Comparison of ENCODE assay signal across 16 mouse cellular contexts in the genomic region with DNA sequence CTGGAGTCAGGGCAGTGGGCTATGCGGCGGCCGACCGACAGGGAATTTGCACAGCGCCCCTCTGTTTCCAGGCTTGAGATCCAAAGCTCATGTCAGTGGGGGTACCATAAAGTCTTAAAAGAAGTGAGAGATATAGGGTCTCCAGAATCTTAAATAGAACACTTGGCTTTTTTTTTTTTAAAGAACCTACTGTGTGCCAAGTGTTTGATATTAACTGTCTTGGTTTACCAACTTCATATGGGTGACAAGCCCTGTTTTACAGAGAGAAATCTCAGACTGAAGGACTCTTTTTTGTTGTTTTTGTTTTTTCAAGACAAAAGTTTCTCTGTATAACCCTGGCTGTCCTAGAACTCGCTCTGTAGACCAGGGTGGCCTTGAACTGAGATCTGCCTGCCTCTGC. TPM values are rescaled to one million over a fixed set of nuclear protein-coding genes. Genes with fewer than 3 reads are reported as not detected.
DNase-seq lines count a peak whose midpoint lies in the region; ATAC-seq and TF ChIP-seq lines count a peak whose summit lies in the region.
"Had no signal": no experiment of that assay in that cellular context is flagged by ENCODE, and none has a peak within 500 bp of the region (broad histone marks: within the 10 kb centered on the region; RNA-seq: fewer than 3 reads in every experiment).

No protein-coding gene starts in this region.

- 0 out of 2 replicates have a peak overlapping the region, but pooled peaks have one; percentile 56 for H3K4me2 ChIP-seq in heart, embryonic 13.5 days
- no peak overlapping the region for H3K4me2 ChIP-seq in stomach, embryonic 16.5 days (ENCODE audit: low read depth, low read length)
- no peak overlapping the region for H3K4me2 ChIP-seq in stomach, postnatal 0 days (replicated peaks; ENCODE audit: low read depth)
- peak overlapping the region; percentile 6; the same call in 1 of the 2 replicates for H3K4me2 ChIP-seq in liver, embryonic 11.5 days

- H3K36me3 ChIP-seq in heart, embryonic 13.5 days, result peaks cover 18% of the 10 kb centered on the region
- H3K36me3 ChIP-seq in stomach, embryonic 16.5 days (ENCODE audit: control insufficient read depth, insufficient read depth, low read length), result 0 out of 2 replicates have a peak, but pooled peaks cover 6% of the 10 kb centered on the region
- H3K36me3 ChIP-seq in stomach, postnatal 0 days (ENCODE audit: control insufficient read depth, insufficient read depth, low read length), result 0 out of 2 replicates have a peak, but pooled peaks cover 7% of the 10 kb centered on the region
- H3K36me3 ChIP-seq in liver, embryonic 11.5 days (ENCODE audit: control insufficient read depth, insufficient read depth, low read length), result no peaks in the 10 kb centered on the region

- 0 out of 2 replicates have a peak overlapping the region, but pooled peaks have one; percentile 21 for H3K4me3 ChIP-seq in heart, embryonic 13.5 days
- 0 out of 2 replicates have a peak overlapping the region, but pooled peaks have one; percentile 2 for H3K4me3 ChIP-seq in stomach, embryonic 16.5 days (replicated peaks; ENCODE audit: low read length)
- no peak overlapping the region for H3K4me3 ChIP-seq in stomach, postnatal 0 days (ENCODE audit: low read depth, low read length)
- no peak overlapping the region for H3K4me3 ChIP-seq in liver, embryonic 11.5 days (ENCODE audit: low read depth, low read length)

- no peak for ATAC-seq in heart, embryonic 13.5 days (ENCODE audit: extremely low read depth, insufficient number of reproducible peaks, low FRiP score, low TSS enrichment)
- ATAC-seq in stomach, embryonic 16.5 days (ENCODE audit: insufficient read depth, low FRiP score), result no peak
- ATAC-seq in stomach, postnatal 0 days (ENCODE audit: low FRiP score, low TSS enrichment), result no peak
- ATAC-seq in liver, embryonic 11.5 days (replicated peaks; ENCODE audit: low FRiP score), result no peak
- ATAC-seq: forebrain, embryonic 14.5 days had no signal

- TF ChIP-seq EP300 in stomach, postnatal 0 days (optimal IDR thresholded peaks at IDR 0.05), result no peak

- no peak for DNase-seq in heart, adult 9 months (ENCODE audit: low spot score in 2 of 2)
- no peak for DNase-seq in stomach, postnatal 0 days (ENCODE audit: low spot score)
- no peak for DNase-seq in liver, embryonic 11.5 days (ENCODE audit: low spot score)
- DNase-seq in left cerebral cortex, postnatal 14 days (ENCODE audit: low spot score in 2 of 2), result no peak
- DNase-seq in ovary, postnatal 10 days (ENCODE audit: low spot score), result no peak
- DNase-seq: adrenal gland, adult 8-10 months; cerebellum, postnatal 10 days; embryo, embryonic 11 days; kidney, adult 11 months; kidney, postnatal 25 days; midbrain, embryonic 14.5 days; right cerebral cortex, postnatal 25 days had no signal

- intact Hi-C loops in left cerebral cortex, postnatal 14 days (cut with DNase I), result loop anchor here (5.0 kb wide), 1 partner anchor 122 kb away; no protein-coding TSS in a partner anchor

- 0 out of 2 replicates have a peak overlapping the region, but pooled peaks have one; percentile 25 for H3K9ac ChIP-seq in heart, embryonic 13.5 days
- no peak overlapping the region for H3K9ac ChIP-seq in stomach, embryonic 16.5 days (ENCODE audit: low read length)
- H3K9ac ChIP-seq in stomach, postnatal 0 days (ENCODE audit: low read length), result no peak overlapping the region
- H3K9ac ChIP-seq in liver, embryonic 11.5 days (ENCODE audit: low read depth, low read length), result no peak overlapping the region

- peaks cover 5% of the 10 kb centered on the region for H3K4me1 ChIP-seq in heart, embryonic 13.5 days
- no peaks in the 10 kb centered on the region; the same call in 1 of the 2 replicates for H3K4me1 ChIP-seq in stomach, embryonic 16.5 days (ENCODE audit: control insufficient read depth, insufficient read depth, low read length)
- no peaks in the 10 kb centered on the region for H3K4me1 ChIP-seq in stomach, postnatal 0 days (replicated peaks; ENCODE audit: control insufficient read depth, insufficient read depth)
- H3K4me1 ChIP-seq in liver, embryonic 11.5 days (replicated peaks; ENCODE audit: control insufficient read depth, insufficient read depth, low read length), result peaks cover 11% of the 10 kb centered on the region

- TF ChIP-seq CTCF in stomach, postnatal 0 days (IDR thresholded peaks at IDR 0.05; ENCODE audit: low read depth), result no peak

- WGBS in heart, embryonic 13.5 days, result 92% methylated on average over 6 of the region's 6 CpGs
- WGBS in stomach, embryonic 16.5 days, result 81% methylated on average over 6 of the region's 6 CpGs
- 90% methylated on average over 6 of the region's 6 CpGs for WGBS in stomach, postnatal 0 days
- 89% methylated on average over 6 of the region's 6 CpGs for WGBS in liver, embryonic 11.5 days

- no peaks in the 10 kb centered on the region for H3K9me3 ChIP-seq in heart, embryonic 13.5 days
- H3K9me3 ChIP-seq in stomach, embryonic 16.5 days (replicated peaks; ENCODE audit: control insufficient read depth, low read length), result no peaks in the 10 kb centered on the region
- no peaks in the 10 kb centered on the region for H3K9me3 ChIP-seq in stomach, postnatal 0 days (ENCODE audit: control insufficient read depth, low read length)
- H3K9me3 ChIP-seq in liver, embryonic 11.5 days (ENCODE audit: control insufficient read depth, low read length), result no peaks in the 10 kb centered on the region
- H3K9me3 ChIP-seq: G1E had no signal

- H3K27me3 ChIP-seq in heart, embryonic 13.5 days (replicated peaks), result no peaks in the 10 kb centered on the region
- H3K27me3 ChIP-seq in stomach, embryonic 16.5 days (ENCODE audit: control insufficient read depth, insufficient read depth, low read length), result no peaks in the 10 kb centered on the region
- no peaks in the 10 kb centered on the region for H3K27me3 ChIP-seq in stomach, postnatal 0 days (ENCODE audit: control insufficient read depth, insufficient read depth, low read length)
- H3K27me3 ChIP-seq in liver, embryonic 11.5 days (replicated peaks; ENCODE audit: control insufficient read depth, insufficient read depth, low read length), result no peaks in the 10 kb centered on the region

- H3K27ac ChIP-seq in heart, embryonic 13.5 days (replicated peaks), result no peak overlapping the region
- no peak overlapping the region for H3K27ac ChIP-seq in stomach, embryonic 16.5 days (ENCODE audit: low read length)
- H3K27ac ChIP-seq in stomach, postnatal 0 days (replicated peaks), result no peak overlapping the region
- no peak overlapping the region for H3K27ac ChIP-seq in liver, embryonic 11.5 days (ENCODE audit: low read depth, low read length)

RNA-seq across cellular contexts. Expression of a gene that starts 1.4 kb away (rescaled TPM):
- 2.1 and 2.8 TPM in 2 replicates for polyA plus RNA-seq in heart, embryonic 13.5 days (2015; fragmentation: Nextera tagmentation; extraction: Ambion mirVana)
- 5.4 and 6.5 TPM in 2 replicates for polyA plus RNA-seq in stomach, embryonic 16.5 days (2015; fragmentation: Nextera tagmentation; extraction: Ambion mirVana)
- polyA plus RNA-seq in stomach, postnatal 0 days (2015; fragmentation: Nextera tagmentation; extraction: Ambion mirVana), result 5.0 and 5.3 TPM in 2 replicates
- polyA plus RNA-seq in liver, embryonic 11.5 days (2014; fragmentation: Nextera tagmentation; extraction: Ambion mirVana), result 4.8 and 5.4 TPM in 2 replicates
- total RNA-seq in left cerebral cortex, postnatal 14 days (2021), result 1 to 10 TPM; 1.8 to 3.1 TPM
- polyA plus RNA-seq: G1E had no signal

RNA-seq across cellular contexts. Expression of a gene that starts 6.9 kb away (rescaled TPM):
- polyA plus RNA-seq in heart, embryonic 13.5 days (2015; fragmentation: Nextera tagmentation; extraction: Ambion mirVana), result 8.8 and 9.8 TPM in 2 replicates
- 13.7 and 14.5 TPM in 2 replicates for polyA plus RNA-seq in stomach, embryonic 16.5 days (2015; fragmentation: Nextera tagmentation; extraction: Ambion mirVana)
- 9.6 and 10.1 TPM in 2 replicates for polyA plus RNA-seq in stomach, postnatal 0 days (2015; fragmentation: Nextera tagmentation; extraction: Ambion mirVana)
- 8.9 and 9.1 TPM in 2 replicates for polyA plus RNA-seq in liver, embryonic 11.5 days (2014; fragmentation: Nextera tagmentation; extraction: Ambion mirVana)
- 10 to 100 TPM; 19.2 to 20.7 TPM for total RNA-seq in left cerebral cortex, postnatal 14 days (2021)

RNA-seq across cellular contexts. Expression of a gene that starts 7.0 kb away (rescaled TPM):
- 51.7 and 54.2 TPM in 2 replicates for polyA plus RNA-seq in heart, embryonic 13.5 days (2015; fragmentation: Nextera tagmentation; extraction: Ambion mirVana)
- 55.8 and 58.2 TPM in 2 replicates for polyA plus RNA-seq in stomach, embryonic 16.5 days (2015; fragmentation: Nextera tagmentation; extraction: Ambion mirVana)
- polyA plus RNA-seq in stomach, postnatal 0 days (2015; fragmentation: Nextera tagmentation; extraction: Ambion mirVana), result 39.5 and 42.9 TPM in 2 replicates
- 53.1 and 58.5 TPM in 2 replicates for polyA plus RNA-seq in liver, embryonic 11.5 days (2014; fragmentation: Nextera tagmentation; extraction: Ambion mirVana)
- total RNA-seq in left cerebral cortex, postnatal 14 days (2021), result 10 to 100 TPM; 38.8 to 42.8 TPM

RNA-seq across cellular contexts. Expression of a gene that starts 16.5 kb away (rescaled TPM):
- 0.82 and 1.4 TPM in 2 replicates for polyA plus RNA-seq in heart, embryonic 13.5 days (2015; fragmentation: Nextera tagmentation; extraction: Ambion mirVana)
- polyA plus RNA-seq in stomach, embryonic 16.5 days (2015; fragmentation: Nextera tagmentation; extraction: Ambion mirVana), result 2.2 and 7.3 TPM in 2 replicates
- 0.70 and 1.0 TPM in 2 replicates for polyA plus RNA-seq in stomach, postnatal 0 days (2015; fragmentation: Nextera tagmentation; extraction: Ambion mirVana)
- polyA plus RNA-seq in liver, embryonic 11.5 days (2014; fragmentation: Nextera tagmentation; extraction: Ambion mirVana), result 1.1 TPM in 2 replicates
- under 1 TPM; 0.29 to 0.32 TPM for total RNA-seq in left cerebral cortex, postnatal 14 days (2021)

RNA-seq across cellular contexts. Expression of a gene that starts 19.5 kb away (rescaled TPM):
- polyA plus RNA-seq in heart, embryonic 13.5 days (2015; fragmentation: Nextera tagmentation; extraction: Ambion mirVana), result 2.9 and 3.0 TPM in 2 replicates
- polyA plus RNA-seq in stomach, embryonic 16.5 days (2015; fragmentation: Nextera tagmentation; extraction: Ambion mirVana), result 1.5 and 2.6 TPM in 2 replicates
- polyA plus RNA-seq in stomach, postnatal 0 days (2015; fragmentation: Nextera tagmentation; extraction: Ambion mirVana), result 1.7 and 2.2 TPM in 2 replicates
- 2.5 and 2.8 TPM in 2 replicates for polyA plus RNA-seq in liver, embryonic 11.5 days (2014; fragmentation: Nextera tagmentation; extraction: Ambion mirVana)
- 10 to 100 TPM; 40.3 to 40.5 TPM for total RNA-seq in left cerebral cortex, postnatal 14 days (2021)

Comparison
In these comparisons a context has a peak if more than half of its experiments do, and no peak if none do; other contexts are left out.
1. H3K4me3 ChIP-seq: peak in heart, embryonic 13.5 days (single experiment) and stomach, embryonic 16.5 days (single experiment); none in stomach, postnatal 0 days (single experiment) and liver, embryonic 11.5 days (single experiment).
2. H3K4me2 ChIP-seq: peak in heart, embryonic 13.5 days (single experiment) and liver, embryonic 11.5 days (single experiment); none in stomach, embryonic 16.5 days (single experiment) and stomach, postnatal 0 days (single experiment).